Mouse (Mus musculus) intestine, postnatal 0 days (tissue): ENCODE results near the gene Fut11. TPM values are rescaled to one million over a fixed set of nuclear protein-coding genes. Genes with fewer than 3 reads are reported as not detected.

Experiments
- ATAC-seq: fragments of 200-750 bp; cut with Nextera tagmentation; 2 replicates; pipeline ENCODE4 v1.8.0; 2017; ENCODE audit warnings: mild to moderate bottlenecking, moderate TSS enrichment, moderate library complexity
- H3K27ac ChIP-seq: fragments of 300-500 bp; sonication (generic); 2 replicates; pipeline ENCODE4 v1.5.1; 2014; ENCODE audit warnings: mild to moderate bottlenecking, low read depth, low read length, moderate library complexity
- H3K27me3 ChIP-seq: fragments of 300-500 bp; sonication (generic); replicated peaks from 2 replicates; pipeline ENCODE4 v1.6.1; 2014; ENCODE audit warnings: low read length, mixed read lengths; ENCODE audit not compliant: control insufficient read depth, insufficient read depth
- H3K36me3 ChIP-seq: fragments of 300-500 bp; sonication (generic); 2 replicates; pipeline ENCODE4 v1.6.1; 2014; ENCODE audit warnings: mild to moderate bottlenecking, moderate library complexity; ENCODE audit not compliant: control insufficient read depth, insufficient read depth
- H3K4me1 ChIP-seq: fragments of 300-500 bp; sonication (generic); replicated peaks from 2 replicates; pipeline ENCODE4 v1.6.1; 2014; ENCODE audit warnings: antibody characterized with exemption, low read length, mixed read lengths; ENCODE audit not compliant: control insufficient read depth, insufficient read depth
- H3K4me2 ChIP-seq: fragments of 300-500 bp; sonication (generic); replicated peaks from 2 replicates; pipeline ENCODE4 v1.6.1; 2014; ENCODE audit warnings: low read depth, mild to moderate bottlenecking, moderate library complexity
- H3K4me3 ChIP-seq: fragments of 300-500 bp; sonication (generic); 2 replicates; pipeline ENCODE4 v1.5.1; 2014; ENCODE audit warnings: low read depth, low read length
- H3K9ac ChIP-seq: fragments of 300-500 bp; sonication (generic); 2 replicates; pipeline ENCODE4 v1.6.1; 2014; ENCODE audit warnings: mild to moderate bottlenecking, low read depth, low read length
- H3K9me3 ChIP-seq: fragments of 300-500 bp; sonication (generic); 2 replicates; pipeline ENCODE4 v1.6.1; 2016; ENCODE audit warnings: mixed run types; ENCODE audit not compliant: control insufficient read depth
- CTCF ChIP-seq: sonication (generic); IDR thresholded peaks from 2 replicates; pipeline ENCODE4 v1.5.1; 2016; ENCODE audit warnings: low read depth, mild to moderate bottlenecking, control low read depth, antibody characterized with exemption, moderate library complexity
- WGBS: fragments of 180-500 bp; shearing (Covaris S2); extraction: QIAGEN DNeasy Blood & Tissue Kit; methylation state at CpG from one replicate; pipeline ENCODE4 v1.1.7; 2014; 5-methylcytosine and 5-hydroxymethylcytosine counted together
- polyA plus RNA-seq: library from polyadenylated mRNA; unstranded; fragments of >200 nt; fragmentation: Nextera tagmentation; extraction: Ambion mirVana; gene quantifications from 2 replicates; pipeline ENCODE4 v1.2.1, GENCODE M21; 2015

The Fut11 gene
- polyA plus RNA-seq, 1 experiment from 2014 or later, result 7.4 TPM

DNA sequence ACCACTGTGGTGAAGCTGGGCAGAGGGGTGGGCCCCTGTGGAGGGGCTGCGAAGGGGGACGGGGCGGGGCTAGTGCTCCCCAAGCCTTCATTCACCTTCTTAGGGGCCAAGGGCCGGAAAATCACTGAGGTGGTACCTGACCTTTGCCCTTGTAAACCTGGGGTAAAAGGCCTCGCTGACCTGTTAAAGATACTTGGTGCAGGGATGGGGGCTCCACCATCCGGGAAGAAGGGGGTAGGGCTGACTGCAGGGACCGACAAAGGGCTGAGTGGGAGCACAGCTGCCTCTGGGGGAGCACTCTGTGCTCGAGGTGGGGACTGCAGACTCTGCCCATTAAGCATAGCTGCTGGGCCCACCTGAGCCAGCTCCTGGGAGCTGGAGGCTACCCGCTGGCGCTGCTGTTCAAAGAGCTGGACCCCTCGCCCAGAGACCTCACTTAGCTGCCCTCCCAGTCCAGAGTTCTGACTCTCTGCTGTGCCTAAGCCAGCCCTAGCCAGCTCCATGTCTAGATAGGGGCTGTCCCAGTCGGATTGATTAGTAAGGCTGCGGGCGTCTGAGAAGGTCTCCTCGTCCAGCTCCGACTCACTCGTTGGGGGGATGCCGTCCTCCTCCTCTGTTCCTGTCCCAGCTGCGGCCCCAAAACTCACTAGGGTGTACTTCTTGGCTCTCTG is 33.0 kb upstream of the Fut11 start:
- no peaks in the 10 kb centered on the region for H3K9me3 ChIP-seq
- TF ChIP-seq CTCF, result no peak
- ATAC-seq, result peak; percentile 15; the same call in 1 of the 2 replicates
- 0 out of 2 replicates have a peak, but pooled peaks cover 5% of the 10 kb centered on the region for H3K27me3 ChIP-seq
- 30% methylated on average over 16 of the region's 19 CpGs for WGBS
- peak overlapping the region; percentile 96 for H3K4me2 ChIP-seq
- H3K36me3 ChIP-seq, result no peaks in the 10 kb centered on the region
- peak overlapping the region; percentile 66 for H3K4me3 ChIP-seq
- H3K4me1 ChIP-seq, result peaks cover 8% of the 10 kb centered on the region
- H3K9ac ChIP-seq, result peak overlapping the region; percentile 68
- peak overlapping the region; percentile 88 for H3K27ac ChIP-seq

DNA sequence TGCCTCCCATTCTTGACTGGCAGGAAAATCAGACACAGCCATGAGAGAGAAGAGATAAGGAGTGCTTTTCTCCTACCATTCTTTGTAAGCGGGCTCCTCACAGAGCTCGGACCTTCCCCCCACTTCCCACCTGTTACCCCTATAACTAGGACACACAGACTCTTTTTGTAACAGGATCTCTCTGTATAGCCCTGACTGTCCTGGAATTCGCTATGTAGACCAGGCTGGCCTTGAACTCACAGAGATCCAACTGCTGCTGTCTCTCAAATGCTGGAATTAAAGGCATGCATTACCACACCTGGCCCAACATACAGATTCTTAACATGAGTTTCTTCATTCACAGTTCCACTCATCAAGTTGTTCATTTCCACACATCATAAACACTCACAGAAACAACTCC is 32.0 kb upstream of the Fut11 start:
- peaks cover 8% of the 10 kb centered on the region for H3K4me1 ChIP-seq
- H3K27me3 ChIP-seq, result 0 out of 2 replicates have a peak, but pooled peaks cover 5% of the 10 kb centered on the region
- 86% methylated on average over 3 of the region's 3 CpGs for WGBS
- H3K4me2 ChIP-seq, result no peak overlapping the region
- no peak overlapping the region for H3K9ac ChIP-seq
- no peaks in the 10 kb centered on the region for H3K36me3 ChIP-seq
- no peak for ATAC-seq
- H3K9me3 ChIP-seq, result no peaks in the 10 kb centered on the region
- H3K27ac ChIP-seq, result no peak overlapping the region
- no peak overlapping the region for H3K4me3 ChIP-seq
- no peak for TF ChIP-seq CTCF

DNA sequence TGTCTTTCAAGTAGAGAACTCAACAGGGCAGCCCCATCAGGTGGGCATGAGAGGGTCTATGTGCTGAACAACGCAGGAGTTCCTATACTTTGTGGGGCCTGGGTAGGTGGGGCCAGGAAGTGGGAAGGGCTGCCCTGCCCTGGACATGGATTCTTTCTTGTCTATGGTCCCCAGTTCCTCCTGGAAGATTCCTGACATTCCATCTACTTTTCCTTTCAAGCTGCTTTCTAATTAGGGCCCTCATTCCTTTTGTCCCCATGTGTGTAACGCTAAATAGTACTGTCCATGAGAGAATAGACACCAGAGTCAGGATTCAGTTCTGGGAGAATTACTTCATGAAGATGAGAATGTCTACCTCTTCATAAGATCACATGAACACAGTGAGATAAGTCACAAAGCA is 31.2 kb upstream of the Fut11 start:
- H3K4me2 ChIP-seq, result no peak overlapping the region
- no peak overlapping the region for H3K4me3 ChIP-seq
- H3K9ac ChIP-seq, result no peak overlapping the region
- no peak for TF ChIP-seq CTCF
- H3K36me3 ChIP-seq, result no peaks in the 10 kb centered on the region
- H3K4me1 ChIP-seq, result peaks cover 8% of the 10 kb centered on the region
- ATAC-seq, result no peak
- no peak overlapping the region for H3K27ac ChIP-seq
- 0 out of 2 replicates have a peak, but pooled peaks cover 5% of the 10 kb centered on the region for H3K27me3 ChIP-seq
- no peaks in the 10 kb centered on the region for H3K9me3 ChIP-seq
- 65% methylated on average over 2 of the region's 2 CpGs for WGBS

DNA sequence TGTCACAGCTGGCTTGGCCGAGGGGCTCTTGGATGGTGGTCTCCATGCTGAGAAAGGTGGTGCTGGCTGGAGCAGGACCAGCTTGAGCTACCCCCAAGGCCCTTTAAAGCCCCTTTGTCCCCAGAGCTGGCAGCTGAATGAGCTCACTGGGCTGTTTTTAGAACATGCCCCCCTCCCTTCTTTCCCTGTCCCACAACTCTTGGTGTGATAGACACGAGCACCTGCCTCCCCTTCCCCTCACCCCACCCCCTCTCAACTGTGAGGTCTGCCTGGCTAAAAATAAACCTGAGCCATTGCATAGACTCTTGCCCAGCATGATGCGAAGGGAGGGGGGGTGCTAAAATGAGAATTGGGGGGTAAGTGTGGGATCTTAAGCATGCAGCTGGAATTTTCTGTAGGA is 30.3 kb upstream of the Fut11 start:
- no peak overlapping the region for H3K9ac ChIP-seq
- H3K9me3 ChIP-seq, result no peaks in the 10 kb centered on the region
- H3K27me3 ChIP-seq, result 0 out of 2 replicates have a peak, but pooled peaks cover 5% of the 10 kb centered on the region
- no peak overlapping the region for H3K4me3 ChIP-seq
- TF ChIP-seq CTCF, result no peak
- H3K4me1 ChIP-seq, result peaks cover 8% of the 10 kb centered on the region
- no peak for ATAC-seq
- no peak overlapping the region for H3K27ac ChIP-seq
- 57% methylated on average over 3 of the region's 3 CpGs for WGBS
- no peak overlapping the region for H3K4me2 ChIP-seq
- H3K36me3 ChIP-seq, result no peaks in the 10 kb centered on the region

DNA sequence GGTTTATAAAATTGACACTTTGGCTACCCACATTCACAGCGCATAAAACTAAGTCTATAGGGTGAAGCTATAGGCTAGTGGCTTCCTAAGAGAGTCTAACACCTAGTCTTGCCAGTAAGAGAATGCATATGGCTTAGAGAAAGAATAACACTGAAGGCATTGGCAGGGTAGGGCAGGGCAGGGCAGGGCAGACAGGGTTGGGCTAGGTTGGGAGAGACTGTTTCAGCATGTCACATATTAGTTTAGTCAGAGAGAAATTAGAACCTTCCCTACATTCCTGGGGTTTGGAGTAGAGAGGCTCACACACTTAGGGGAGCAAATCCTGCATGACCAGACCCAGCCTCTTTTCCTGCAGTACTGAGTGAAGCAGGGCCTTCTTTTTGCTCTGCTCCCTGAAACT is 27.3 kb upstream of the Fut11 start:
- H3K4me3 ChIP-seq, result no peak overlapping the region
- WGBS, result 78% methylated on average over 1 of the region's 1 CpGs
- H3K4me2 ChIP-seq, result no peak overlapping the region
- no peaks in the 10 kb centered on the region for H3K36me3 ChIP-seq
- peak overlapping the region; percentile 76; the same call in 1 of the 2 replicates for H3K27ac ChIP-seq
- peak overlapping the region; percentile 22; the same call in 1 of the 2 replicates for H3K9ac ChIP-seq
- H3K4me1 ChIP-seq, result no peaks in the 10 kb centered on the region
- ATAC-seq, result no peak
- H3K27me3 ChIP-seq, result 0 out of 2 replicates have a peak, but pooled peaks cover under 1% of the 10 kb centered on the region
- H3K9me3 ChIP-seq, result no peaks in the 10 kb centered on the region
- TF ChIP-seq CTCF, result no peak

DNA sequence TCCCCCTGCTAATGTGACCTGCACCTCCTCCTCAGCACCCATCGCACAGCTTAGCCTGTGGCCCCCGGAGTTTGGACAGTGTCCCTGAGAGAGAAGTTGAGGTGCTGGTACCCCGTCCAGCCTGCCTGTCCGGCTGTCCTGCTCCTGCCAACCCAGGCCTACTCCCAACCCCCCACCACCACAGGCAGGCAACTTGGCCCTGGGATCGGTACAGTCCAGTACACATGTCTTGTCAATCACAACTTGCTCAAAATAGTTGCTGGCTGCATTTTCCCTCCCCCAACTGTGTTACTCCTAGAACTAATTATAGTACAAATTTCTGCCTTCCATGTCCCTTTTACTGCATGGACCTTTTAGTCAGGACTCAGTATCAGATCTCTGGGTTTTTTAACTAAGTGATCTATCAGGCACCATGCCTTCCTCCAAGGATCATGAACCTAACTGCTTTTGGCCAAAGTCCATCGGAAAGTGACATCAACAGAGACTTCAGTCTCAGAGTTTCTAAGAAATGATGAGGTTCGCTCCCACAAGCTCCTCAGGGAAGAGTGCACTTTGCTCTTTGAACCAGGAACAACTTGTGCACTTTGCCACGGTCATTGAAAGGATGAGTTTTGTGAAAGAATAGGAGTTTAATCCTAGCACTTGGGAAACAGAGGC is 26.5 kb upstream of the Fut11 start, which contains the start of gene Synpo2l:
TSS of gene Synpo2l (minus strand) at position 201 of the 657 bp plus-strand sequence.
- Histone ChIP-seq H3K4me2 (no peak within 1 kb of the TSS), H3K4me3 (no peak within 1 kb of the TSS), H3K27ac (peak within 1 kb of the TSS; percentile 76), H3K9ac (peak within 1 kb of the TSS; percentile 22; the same call in 1 of the 2 replicates), H3K4me1 (no peaks in the 10 kb centered on the region), H3K36me3 (no peaks in the 10 kb centered on the region), H3K27me3 (no peaks in the 10 kb centered on the region), H3K9me3 (no peaks in the 10 kb centered on the region)
- peak; percentile 63 for ATAC-seq
- 57% methylated on average over 8 of the region's 8 CpGs for WGBS
- no peak for TF ChIP-seq CTCF
